Mouse (Mus musculus): ENCODE data around the gene Tmprss11c. TPM values are rescaled to one million over a fixed set of nuclear protein-coding genes. Genes with fewer than 3 reads are reported as not detected.
"Not testable (repeated sequence)": the region's sequence is repeated elsewhere in the genome, so short reads cannot be mapped to it uniquely, and the experiment has no call there.

The Tmprss11c gene
- polyA plus RNA-seq (2016; fragmentation: Nextera tagmentation; extraction: Ambion mirVana), result not detected in 2 replicates

DNA sequence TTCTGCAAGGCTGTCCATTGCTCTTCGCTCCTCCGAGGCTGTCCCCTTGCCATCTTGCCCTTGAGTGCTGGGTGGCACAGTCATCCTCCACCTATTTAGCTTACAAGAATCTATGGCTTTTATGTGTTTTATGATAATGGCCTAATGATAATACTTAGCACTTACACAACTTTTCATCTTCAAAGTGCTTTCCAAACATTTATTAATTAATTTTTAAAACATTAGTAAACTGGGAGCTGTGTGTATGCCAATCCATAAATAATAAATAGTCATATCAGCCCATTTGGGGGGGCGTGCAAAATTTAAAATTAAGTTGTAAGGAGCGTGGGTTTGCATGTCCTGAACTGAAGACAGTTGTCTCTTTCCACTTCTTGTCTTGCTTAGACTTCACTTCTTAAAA is at the start of gene Tmprss11c:
Tmprss11c (minus strand) TSS at position 101 of the 400 bp plus-strand sequence.
- 81% methylated on average over 4 of the region's 4 CpGs for WGBS
- H3K27ac ChIP-seq, result no peak within 1 kb of the TSS
- no peaks in the 10 kb centered on the region for H3K4me1 ChIP-seq (replicated peaks)
- H3K9ac ChIP-seq (replicated peaks), result no peak within 1 kb of the TSS
- H3K4me2 ChIP-seq, result no peak within 1 kb of the TSS
- no peaks in the 10 kb centered on the region for H3K36me3 ChIP-seq
- no peak for ATAC-seq (ENCODE audit: insufficient number of reproducible peaks, insufficient read depth, low FRiP score, low TSS enrichment, low read depth)
- no peaks in the 10 kb centered on the region for H3K9me3 ChIP-seq
- no peaks in the 10 kb centered on the region for H3K27me3 ChIP-seq
- no peak within 1 kb of the TSS for H3K4me3 ChIP-seq (replicated peaks)

DNA sequence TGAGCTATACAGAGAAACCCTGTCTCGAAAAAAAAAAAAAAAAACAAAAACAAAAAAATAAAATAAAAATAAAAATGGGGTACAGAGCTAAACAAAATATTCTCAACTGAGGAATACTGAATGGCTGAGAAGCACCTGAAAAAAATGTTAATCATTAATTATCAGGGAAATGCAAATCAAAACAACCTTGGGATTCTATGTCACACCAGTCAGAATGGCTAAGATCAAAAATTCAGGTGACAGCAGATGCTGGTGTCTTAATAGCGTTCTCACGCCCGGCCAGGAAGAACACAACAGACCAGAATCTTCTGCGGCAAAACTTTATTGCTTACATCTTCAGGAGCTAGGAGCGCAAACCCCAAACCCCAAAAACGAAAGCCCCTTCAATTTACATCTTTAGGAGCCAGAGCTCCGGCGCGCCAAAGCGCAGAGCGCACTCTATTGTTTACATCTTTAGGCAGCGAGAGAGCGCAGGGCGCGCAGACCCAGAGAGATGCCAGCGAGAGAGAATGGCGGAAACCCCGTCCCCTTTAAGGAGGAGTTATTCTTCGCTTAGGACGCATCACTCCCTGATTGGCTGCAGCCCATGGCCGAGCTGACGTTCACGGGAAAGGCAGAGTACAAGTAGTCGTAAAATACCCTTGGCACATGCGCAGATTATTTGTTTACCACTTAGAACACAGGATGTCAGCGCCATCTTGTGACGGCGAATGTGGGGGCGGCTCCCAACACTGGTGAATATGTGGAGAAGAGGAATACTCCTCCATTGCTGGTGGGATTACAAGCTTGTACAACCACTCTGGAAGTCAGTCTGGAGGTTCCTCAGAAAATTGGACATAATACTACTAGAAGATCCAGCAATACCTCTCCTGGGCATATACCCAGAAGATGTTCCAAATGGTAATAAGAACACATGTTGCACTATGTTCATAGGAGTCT is 29.2 kb upstream of the Tmprss11c start:
- H3K9ac ChIP-seq (replicated peaks); H3K27me3 ChIP-seq; H3K9me3 ChIP-seq; H3K4me1 ChIP-seq (replicated peaks); H3K27ac ChIP-seq; H3K36me3 ChIP-seq; ATAC-seq (ENCODE audit: insufficient number of reproducible peaks, insufficient read depth, low FRiP score, low TSS enrichment, low read depth): not testable (repeated sequence)
- Histone ChIP-seq H3K4me2 (peak overlapping the region; percentile 44), H3K4me3 (replicated peaks) (peak overlapping the region; percentile 35)
- WGBS, result 46% methylated on average over 29 of the region's 30 CpGs

- Histone ChIP-seq H3K4me3 (replicated peaks) (no peak overlapping the region), H3K9me3 (no peaks in the 10 kb centered on the region), H3K9ac (replicated peaks) (no peak overlapping the region), H3K36me3 (no peaks in the 10 kb centered on the region), H3K4me1 (replicated peaks) (no peaks in the 10 kb centered on the region), H3K27me3 (no peaks in the 10 kb centered on the region), H3K4me2 (no peak overlapping the region), H3K27ac (no peak overlapping the region)
- ATAC-seq (ENCODE audit: insufficient number of reproducible peaks, insufficient read depth, low FRiP score, low TSS enrichment, low read depth), result no peak
- WGBS, result 89% methylated on average over 5 of the region's 5 CpGs
Observed at GRCm38 (mm10) chr5:86306116-86306515, 17.0 kb upstream of the Tmprss11c start.

- H3K4me1 ChIP-seq (replicated peaks), result no peaks in the 10 kb centered on the region
- no peak overlapping the region for H3K9ac ChIP-seq (replicated peaks)
- no peaks in the 10 kb centered on the region for H3K9me3 ChIP-seq
- H3K4me3 ChIP-seq (replicated peaks), result no peak overlapping the region
- H3K4me2 ChIP-seq, result no peak overlapping the region
- no peaks in the 10 kb centered on the region for H3K36me3 ChIP-seq
- ATAC-seq (ENCODE audit: insufficient number of reproducible peaks, insufficient read depth, low FRiP score, low TSS enrichment, low read depth), result no peak
- no peak overlapping the region for H3K27ac ChIP-seq
- H3K27me3 ChIP-seq, result no peaks in the 10 kb centered on the region
- whole genome bisulfite sequencing, result 88% methylated on average over 8 of the region's 8 CpGs
Observed at GRCm38 (mm10) chr5:86303877-86304276, 14.8 kb upstream of the Tmprss11c start.

- H3K9me3 ChIP-seq, result no peaks in the 10 kb centered on the region
- H3K27me3 ChIP-seq, result no peaks in the 10 kb centered on the region
- no peak overlapping the region for H3K4me2 ChIP-seq
- no peak overlapping the region for H3K4me3 ChIP-seq (replicated peaks)
- ATAC-seq (ENCODE audit: insufficient number of reproducible peaks, insufficient read depth, low FRiP score, low TSS enrichment, low read depth), result no peak
- H3K27ac ChIP-seq, result no peak overlapping the region
- no peaks in the 10 kb centered on the region for H3K4me1 ChIP-seq (replicated peaks)
- H3K9ac ChIP-seq (replicated peaks), result no peak overlapping the region
- 93% methylated on average over 11 of the region's 11 CpGs for WGBS
- no peaks in the 10 kb centered on the region for H3K36me3 ChIP-seq
Observed at GRCm38 (mm10) chr5:86246559-86246958, 42.5 kb downstream of the Tmprss11c start.

DNA sequence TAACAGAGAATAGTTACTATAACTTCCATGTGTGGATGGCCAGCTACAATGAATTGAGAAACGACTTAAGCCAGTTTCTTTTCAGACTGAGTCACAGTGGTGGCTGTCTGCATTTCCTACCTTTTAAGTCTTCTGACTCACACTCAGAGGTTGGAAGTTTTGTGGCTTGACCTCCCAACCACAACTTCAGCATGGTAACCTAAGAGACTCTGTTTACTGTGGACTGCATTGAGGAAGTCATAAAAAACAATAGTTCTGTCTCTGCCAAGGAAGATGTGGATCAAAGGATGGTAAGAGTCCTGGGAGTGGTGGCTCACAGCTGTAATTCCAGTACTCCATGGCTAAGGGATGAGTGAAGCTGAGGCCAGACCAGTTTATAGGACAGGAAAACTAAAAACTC is 44.2 kb downstream of the Tmprss11c start:
- no peak overlapping the region for H3K4me2 ChIP-seq
- no peak overlapping the region for H3K9ac ChIP-seq (replicated peaks)
- no peak for ATAC-seq (ENCODE audit: insufficient number of reproducible peaks, insufficient read depth, low FRiP score, low TSS enrichment, low read depth)
- H3K27ac ChIP-seq, result no peak overlapping the region
- H3K4me3 ChIP-seq (replicated peaks), result no peak overlapping the region
- no peaks in the 10 kb centered on the region for H3K9me3 ChIP-seq
- H3K36me3 ChIP-seq, result no peaks in the 10 kb centered on the region
- H3K4me1 ChIP-seq (replicated peaks), result no peaks in the 10 kb centered on the region
- 60% methylated on average over 1 of the region's 1 CpGs for WGBS
- no peaks in the 10 kb centered on the region for H3K27me3 ChIP-seq

DNA sequence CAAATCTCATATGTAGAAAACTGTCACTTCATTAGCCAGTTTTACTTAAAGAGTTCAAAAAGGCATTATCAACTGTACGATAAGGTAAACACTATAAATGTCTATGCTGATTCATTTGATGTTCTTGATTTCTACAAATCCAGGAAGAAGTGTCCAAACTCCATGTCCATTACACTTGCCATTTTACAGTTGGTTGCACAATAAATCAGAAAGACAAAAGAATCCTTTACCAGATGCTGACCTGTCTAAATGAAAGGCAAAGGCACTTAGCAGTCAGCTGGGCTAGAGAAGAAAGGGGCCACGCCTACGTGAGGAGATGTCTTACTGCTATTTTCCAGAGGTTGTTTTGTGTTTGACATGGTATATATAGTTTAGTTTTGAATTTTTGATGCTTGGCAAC is 44.8 kb downstream of the Tmprss11c start:
- H3K27ac ChIP-seq, result no peak overlapping the region
- H3K9ac ChIP-seq (replicated peaks), result no peak overlapping the region
- H3K4me2 ChIP-seq, result no peak overlapping the region
- no peaks in the 10 kb centered on the region for H3K27me3 ChIP-seq
- H3K4me1 ChIP-seq (replicated peaks), result no peaks in the 10 kb centered on the region
- H3K36me3 ChIP-seq, result no peaks in the 10 kb centered on the region
- H3K4me3 ChIP-seq (replicated peaks), result no peak overlapping the region
- H3K9me3 ChIP-seq, result no peaks in the 10 kb centered on the region
- no peak for ATAC-seq (ENCODE audit: insufficient number of reproducible peaks, insufficient read depth, low FRiP score, low TSS enrichment, low read depth)
- WGBS, result 83% methylated on average over 3 of the region's 3 CpGs

GRCm38 (mm10) chr5:86227156-86227853 is 61.8 kb downstream of the Tmprss11c start:
- Histone ChIP-seq H3K4me2 (no peak overlapping the region), H3K36me3 (no peaks in the 10 kb centered on the region), H3K4me1 (replicated peaks) (no peaks in the 10 kb centered on the region), H3K27me3 (no peaks in the 10 kb centered on the region), H3K9ac (replicated peaks) (no peak overlapping the region), H3K27ac (no peak overlapping the region), H3K9me3 (no peaks in the 10 kb centered on the region), H3K4me3 (replicated peaks) (no peak overlapping the region)
- WGBS, result 73% methylated on average over 5 of the region's 5 CpGs
- no peak for ATAC-seq (ENCODE audit: insufficient number of reproducible peaks, insufficient read depth, low FRiP score, low TSS enrichment, low read depth)

DNA sequence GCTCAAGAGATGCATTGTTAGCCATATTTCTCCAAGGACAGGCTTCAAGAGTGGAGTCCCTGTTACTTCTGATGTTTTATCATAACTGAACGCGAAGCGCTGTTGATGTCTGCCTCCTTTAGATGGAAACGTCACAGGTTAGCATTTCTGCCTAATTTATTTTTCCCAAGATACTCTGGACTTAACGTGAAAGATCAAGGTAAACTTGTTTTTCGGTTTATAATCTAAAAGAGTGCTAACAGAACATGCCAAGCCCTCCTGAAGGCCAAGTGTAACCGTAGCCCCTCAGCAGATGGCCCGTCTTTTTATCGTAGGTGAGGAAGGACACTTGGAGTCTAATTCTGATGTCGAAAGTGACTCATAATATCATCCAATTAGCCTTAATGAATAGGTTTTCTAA is 91.3 kb downstream of the Tmprss11c start, which contains the start of gene Gnrhr:
Gnrhr (minus strand) TSS at position 101 of the 400 bp plus-strand sequence.
- H3K4me1 ChIP-seq (replicated peaks), result no peaks in the 10 kb centered on the region
- WGBS, result 89% methylated on average over 10 of the region's 10 CpGs
- H3K27ac ChIP-seq, result no peak within 1 kb of the TSS
- no peaks in the 10 kb centered on the region for H3K27me3 ChIP-seq
- no peak within 1 kb of the TSS for H3K4me3 ChIP-seq (replicated peaks)
- no peaks in the 10 kb centered on the region for H3K9me3 ChIP-seq
- no peak for ATAC-seq (ENCODE audit: insufficient number of reproducible peaks, insufficient read depth, low FRiP score, low TSS enrichment, low read depth)
- no peaks in the 10 kb centered on the region for H3K36me3 ChIP-seq
- H3K4me2 ChIP-seq, result no peak within 1 kb of the TSS
- no peak within 1 kb of the TSS for H3K9ac ChIP-seq (replicated peaks)

- Histone ChIP-seq H3K9ac (replicated peaks) (no peak overlapping the region), H3K4me3 (replicated peaks) (no peak overlapping the region), H3K4me2 (no peak overlapping the region), H3K36me3 (no peaks in the 10 kb centered on the region), H3K27me3 (no peaks in the 10 kb centered on the region), H3K4me1 (replicated peaks) (no peaks in the 10 kb centered on the region), H3K27ac (no peak overlapping the region), H3K9me3 (no peaks in the 10 kb centered on the region)
- 22% methylated on average over 4 of the region's 4 CpGs for WGBS
- ATAC-seq (ENCODE audit: insufficient number of reproducible peaks, insufficient read depth, low FRiP score, low TSS enrichment, low read depth), result no peak
Observed at GRCm38 (mm10) chr5:86191356-86191755, 97.8 kb downstream of the Tmprss11c start.

GRCm38 (mm10) chr5:86190770-86191169 is 98.3 kb downstream of the Tmprss11c start:
- WGBS, result 23% methylated on average over 5 of the region's 5 CpGs
- H3K4me3 ChIP-seq (replicated peaks), result no peak overlapping the region
- no peaks in the 10 kb centered on the region for H3K36me3 ChIP-seq
- no peaks in the 10 kb centered on the region for H3K9me3 ChIP-seq
- no peak for ATAC-seq (ENCODE audit: insufficient number of reproducible peaks, insufficient read depth, low FRiP score, low TSS enrichment, low read depth)
- H3K4me2 ChIP-seq, result no peak overlapping the region
- no peak overlapping the region for H3K27ac ChIP-seq
- no peaks in the 10 kb centered on the region for H3K27me3 ChIP-seq
- H3K4me1 ChIP-seq (replicated peaks), result no peaks in the 10 kb centered on the region
- no peak overlapping the region for H3K9ac ChIP-seq (replicated peaks)

Measured in limb, embryonic 12.5 days (tissue).